Mouse (Mus musculus): Measurements from ENCODE around the gene AC124502.3. TPM values are rescaled to one million over a fixed set of nuclear protein-coding genes. Genes with fewer than 3 reads are reported as not detected.
A peak's percentile ranks its signal among the peaks of the same experiment; 100 is the strongest.

The AC124502.3 gene
- polyA plus RNA-seq, 1 experiment from 2014 or later: 3.2 TPM

GRCm38 (mm10) chr19:5053909-5054308, 15.2 kb downstream of the AC124502.3 start:
- H3K9me3 ChIP-seq: no peaks in the 10 kb centered on the region
- peaks cover 10% of the 10 kb centered on the region for H3K36me3 ChIP-seq
- H3K4me1 ChIP-seq (replicated peaks): peaks cover 68% of the 10 kb centered on the region
- H3K4me3 ChIP-seq: no peak overlapping the region
- H3K27me3 ChIP-seq (ENCODE audit: insufficient read depth, poor library complexity, severe bottlenecking): peaks cover 74% of the 10 kb centered on the region
- peak; percentile 72 for DNase-seq (ENCODE audit: low spot score)
- WGBS: 18% methylated on average over 9 of the region's 9 CpGs
- H3K27ac ChIP-seq: no peak overlapping the region

- WGBS: 13% methylated on average over 6 of the region's 6 CpGs
- peak overlapping the region; percentile 20; the same call in 1 of the 2 replicates for H3K4me3 ChIP-seq
- H3K27ac ChIP-seq: peak overlapping the region; percentile 62
- H3K9me3 ChIP-seq: no peaks in the 10 kb centered on the region
- DNase-seq (ENCODE audit: low spot score): peak; percentile 76
- no peaks in the 10 kb centered on the region for H3K36me3 ChIP-seq
- peaks cover 69% of the 10 kb centered on the region for H3K4me1 ChIP-seq (replicated peaks)
- H3K27me3 ChIP-seq (ENCODE audit: insufficient read depth, poor library complexity, severe bottlenecking): peaks cover 55% of the 10 kb centered on the region
Measured at GRCm38 (mm10) chr19:5056251-5056650, 17.6 kb downstream of the AC124502.3 start.

GRCm38 (mm10) chr19:5057876-5058775, 19.4 kb downstream of the AC124502.3 start:
- Histone ChIP-seq H3K9me3 (no peaks in the 10 kb centered on the region), H3K36me3 (no peaks in the 10 kb centered on the region), H3K27ac (peak overlapping the region; percentile 64), H3K4me1 (replicated peaks) (peaks cover 63% of the 10 kb centered on the region), H3K27me3 (ENCODE audit: insufficient read depth, poor library complexity, severe bottlenecking) (peaks cover 36% of the 10 kb centered on the region), H3K4me3 (no peak overlapping the region)
- 22% methylated on average over 16 of the region's 16 CpGs for WGBS
- DNase-seq (ENCODE audit: low spot score): no peak

GRCm38 (mm10) chr19:5058801-5059771, 20.4 kb downstream of the AC124502.3 start:
- Histone ChIP-seq H3K27ac (peak overlapping the region; percentile 64), H3K27me3 (ENCODE audit: insufficient read depth, poor library complexity, severe bottlenecking) (peaks cover 27% of the 10 kb centered on the region), H3K4me3 (no peak overlapping the region; the same call in 1 of the 2 replicates), H3K36me3 (no peaks in the 10 kb centered on the region), H3K9me3 (no peaks in the 10 kb centered on the region), H3K4me1 (replicated peaks) (peaks cover 59% of the 10 kb centered on the region)
- peak; percentile 20 for DNase-seq (ENCODE audit: low spot score)
- WGBS: 10% methylated on average over 10 of the region's 10 CpGs

- peaks cover 24% of the 10 kb centered on the region for H3K27me3 ChIP-seq (ENCODE audit: insufficient read depth, poor library complexity, severe bottlenecking)
- H3K9me3 ChIP-seq: no peaks in the 10 kb centered on the region
- H3K27ac ChIP-seq: peak overlapping the region; percentile 64
- no peak for DNase-seq (ENCODE audit: low spot score)
- no peaks in the 10 kb centered on the region for H3K36me3 ChIP-seq
- H3K4me1 ChIP-seq (replicated peaks): peaks cover 72% of the 10 kb centered on the region
- no peak overlapping the region for H3K4me3 ChIP-seq
- WGBS: 40% methylated on average over 5 of the region's 5 CpGs
Measured at GRCm38 (mm10) chr19:5060365-5061330, 22.0 kb downstream of the AC124502.3 start.

GRCm38 (mm10) chr19:5062041-5062440, 23.4 kb downstream of the AC124502.3 start:
- 88% methylated on average over 5 of the region's 5 CpGs for WGBS
- Histone ChIP-seq H3K36me3 (no peaks in the 10 kb centered on the region), H3K4me1 (replicated peaks) (peaks cover 65% of the 10 kb centered on the region), H3K4me3 (no peak overlapping the region), H3K9me3 (no peaks in the 10 kb centered on the region), H3K27me3 (ENCODE audit: insufficient read depth, poor library complexity, severe bottlenecking) (peaks cover 38% of the 10 kb centered on the region), H3K27ac (no peak overlapping the region)
- DNase-seq (ENCODE audit: low spot score): no peak

- Histone ChIP-seq H3K4me3 (no peak overlapping the region), H3K36me3 (no peaks in the 10 kb centered on the region), H3K9me3 (no peaks in the 10 kb centered on the region), H3K4me1 (replicated peaks) (peaks cover 67% of the 10 kb centered on the region), H3K27me3 (ENCODE audit: insufficient read depth, poor library complexity, severe bottlenecking) (peaks cover 41% of the 10 kb centered on the region), H3K27ac (0 out of 2 replicates have a peak overlapping the region, but pooled peaks have one; percentile 13)
- DNase-seq (ENCODE audit: low spot score): no peak
- 70% methylated on average over 6 of the region's 6 CpGs for WGBS
Measured at GRCm38 (mm10) chr19:5062446-5062845, 23.8 kb downstream of the AC124502.3 start.

GRCm38 (mm10) chr19:5065104-5065503, 26.4 kb downstream of the AC124502.3 start:
- H3K27ac ChIP-seq: peak overlapping the region; percentile 54

GRCm38 (mm10) chr19:5067040-5067799, 28.5 kb downstream of the AC124502.3 start:
- no peak for DNase-seq (ENCODE audit: low spot score)
- Histone ChIP-seq H3K36me3 (no peaks in the 10 kb centered on the region), H3K27ac (peak overlapping the region; percentile 88), H3K9me3 (no peaks in the 10 kb centered on the region), H3K4me3 (peak overlapping the region; percentile 61), H3K27me3 (ENCODE audit: insufficient read depth, poor library complexity, severe bottlenecking) (peaks cover 69% of the 10 kb centered on the region), H3K4me1 (replicated peaks) (peaks cover 75% of the 10 kb centered on the region)
- WGBS: 15% methylated on average over 15 of the region's 15 CpGs

More at GRCm38 (mm10) chr19:5065104-5065503, 26.4 kb downstream of the AC124502.3 start:
- Histone ChIP-seq H3K4me3 (no peak overlapping the region), H3K4me1 (replicated peaks) (peaks cover 69% of the 10 kb centered on the region), H3K27me3 (ENCODE audit: insufficient read depth, poor library complexity, severe bottlenecking) (peaks cover 57% of the 10 kb centered on the region), H3K36me3 (no peaks in the 10 kb centered on the region), H3K9me3 (no peaks in the 10 kb centered on the region)
- DNase-seq (ENCODE audit: low spot score): no peak
- 75% methylated on average over 7 of the region's 7 CpGs for WGBS

- Histone ChIP-seq H3K27ac (peak within 1 kb of the TSS; percentile 88), H3K27me3 (ENCODE audit: insufficient read depth, poor library complexity, severe bottlenecking) (peaks cover 69% of the 10 kb centered on the region), H3K4me1 (replicated peaks) (peaks cover 76% of the 10 kb centered on the region), H3K4me3 (peak within 1 kb of the TSS; percentile 61), H3K36me3 (no peaks in the 10 kb centered on the region), H3K9me3 (no peaks in the 10 kb centered on the region)
- WGBS: 1% methylated on average over 56 of the region's 56 CpGs
- DNase-seq (ENCODE audit: low spot score): peak; percentile 74
Measured at GRCm38 (mm10) chr19:5067867-5068569, 29.3 kb downstream of the AC124502.3 start, which contains the start of gene Cd248. Cd248 (plus strand) TSS chr19:5068078.

Data from hindbrain, embryonic 10.5 days (tissue).